Mouse (Mus musculus): Measurements from ENCODE around the gene Rnase2b. TPM values are rescaled to one million over a fixed set of nuclear protein-coding genes. Genes with fewer than 3 reads are reported as not detected.
"Not testable (repeated sequence)": the region's sequence is repeated elsewhere in the genome, so short reads cannot be mapped to it uniquely, and the experiment has no call there.

The Rnase2b gene
- polyA plus RNA-seq, 1 experiment from 2014 or later: not detected

- Histone ChIP-seq H3K9me3 (ENCODE audit: control insufficient read depth, low read length) (no peaks in the 10 kb centered on the region), H3K36me3 (ENCODE audit: control insufficient read depth, insufficient read depth, low read length) (no peaks in the 10 kb centered on the region), H3K4me1 (ENCODE audit: control insufficient read depth in 2 of 2, insufficient read depth in 2 of 2, low read length in 2 of 2) (no peaks in the 10 kb centered on the region), H3K4me3 (ENCODE audit: control insufficient read depth in 1 of 2, insufficient read depth in 1 of 2, low read depth in 1 of 2, low read length in 2 of 2) (no peak overlapping the region), H3K27ac (replicated peaks in 1 of 2; ENCODE audit: control insufficient read depth in 1 of 2, insufficient read depth in 1 of 2, low read depth in 2 of 2, low read length in 2 of 2) (no peak overlapping the region), H3K27me3 (ENCODE audit: control insufficient read depth, insufficient read depth, low read length) (no peaks in the 10 kb centered on the region), H3K4me2 (ENCODE audit: low read length) (no peak overlapping the region), H3K9ac (ENCODE audit: low read length) (no peak overlapping the region)
- 47% methylated on average over 5 of the region's 5 CpGs for WGBS
- no peak for ATAC-seq (ENCODE audit: insufficient number of reproducible peaks, insufficient read depth, low FRiP score, low read depth)
These were observed 9.7 kb upstream of the Rnase2b start for GRCm38 (mm10) chr14:51152249-51152870.

DNA sequence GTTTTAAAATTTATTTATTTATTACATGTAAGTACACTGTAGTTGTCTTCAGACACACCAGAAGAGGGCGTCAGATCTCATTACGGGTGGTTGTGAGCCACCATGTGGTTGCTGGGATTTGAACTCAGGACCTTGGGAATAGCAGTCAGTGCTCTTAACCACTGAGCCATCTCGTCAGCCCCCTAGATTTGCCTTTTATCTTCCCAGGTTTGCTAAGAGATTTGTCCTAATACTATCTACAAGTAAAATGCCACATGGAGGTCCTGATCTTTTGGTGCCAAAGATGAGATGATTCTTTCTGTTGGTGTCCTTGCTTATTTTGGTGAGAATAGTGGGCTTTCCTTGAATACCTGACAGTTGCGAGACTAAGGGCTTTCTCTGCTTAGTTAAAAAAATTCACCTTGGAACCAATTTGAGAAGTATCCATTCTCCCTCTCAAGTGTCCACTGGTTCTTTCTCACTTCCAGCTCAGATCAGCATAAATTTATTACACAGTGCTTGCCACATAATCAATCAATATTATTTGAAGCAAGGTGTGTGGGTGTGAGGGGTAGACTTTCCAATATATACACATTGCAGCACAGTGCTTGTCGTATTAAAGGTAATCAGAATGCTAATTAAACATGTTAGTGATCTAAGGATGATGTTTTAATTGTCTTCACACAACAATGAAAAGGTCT, 5.9 kb upstream of the Rnase2b start:
- Histone ChIP-seq H3K36me3 (ENCODE audit: control insufficient read depth, insufficient read depth, low read length) (no peaks in the 10 kb centered on the region), H3K27ac (replicated peaks in 1 of 2; ENCODE audit: control insufficient read depth in 1 of 2, insufficient read depth in 1 of 2, low read depth in 2 of 2, low read length in 2 of 2) (no peak overlapping the region), H3K4me3 (ENCODE audit: control insufficient read depth in 1 of 2, insufficient read depth in 1 of 2, low read depth in 1 of 2, low read length in 2 of 2) (no peak overlapping the region), H3K27me3 (ENCODE audit: control insufficient read depth, insufficient read depth, low read length) (no peaks in the 10 kb centered on the region), H3K4me2 (ENCODE audit: low read length) (no peak overlapping the region), H3K9ac (ENCODE audit: low read length) (no peak overlapping the region), H3K9me3 (ENCODE audit: control insufficient read depth, low read length) (no peaks in the 10 kb centered on the region), H3K4me1 (ENCODE audit: control insufficient read depth in 2 of 2, insufficient read depth in 2 of 2, low read length in 2 of 2) (no peaks in the 10 kb centered on the region)
- ATAC-seq (ENCODE audit: insufficient number of reproducible peaks, insufficient read depth, low FRiP score, low read depth): no peak
- WGBS: 84% methylated on average over 5 of the region's 5 CpGs

- Histone ChIP-seq H3K36me3 (ENCODE audit: control insufficient read depth, insufficient read depth, low read length) (no peaks in the 10 kb centered on the region), H3K9ac (ENCODE audit: low read length) (no peak overlapping the region), H3K27ac (replicated peaks in 1 of 2; ENCODE audit: control insufficient read depth in 1 of 2, insufficient read depth in 1 of 2, low read depth in 2 of 2, low read length in 2 of 2) (no peak overlapping the region), H3K9me3 (ENCODE audit: control insufficient read depth, low read length) (no peaks in the 10 kb centered on the region), H3K27me3 (ENCODE audit: control insufficient read depth, insufficient read depth, low read length) (no peaks in the 10 kb centered on the region), H3K4me1 (ENCODE audit: control insufficient read depth in 2 of 2, insufficient read depth in 2 of 2, low read length in 2 of 2) (no peaks in the 10 kb centered on the region), H3K4me2 (ENCODE audit: low read length) (no peak overlapping the region), H3K4me3 (ENCODE audit: control insufficient read depth in 1 of 2, insufficient read depth in 1 of 2, low read depth in 1 of 2, low read length in 2 of 2) (no peak overlapping the region)
- ATAC-seq (ENCODE audit: insufficient number of reproducible peaks, insufficient read depth, low FRiP score, low read depth): no peak
- 84% methylated on average over 4 of the region's 4 CpGs for WGBS
These were observed 5.4 kb upstream of the Rnase2b start for GRCm38 (mm10) chr14:51156736-51157068.

DNA sequence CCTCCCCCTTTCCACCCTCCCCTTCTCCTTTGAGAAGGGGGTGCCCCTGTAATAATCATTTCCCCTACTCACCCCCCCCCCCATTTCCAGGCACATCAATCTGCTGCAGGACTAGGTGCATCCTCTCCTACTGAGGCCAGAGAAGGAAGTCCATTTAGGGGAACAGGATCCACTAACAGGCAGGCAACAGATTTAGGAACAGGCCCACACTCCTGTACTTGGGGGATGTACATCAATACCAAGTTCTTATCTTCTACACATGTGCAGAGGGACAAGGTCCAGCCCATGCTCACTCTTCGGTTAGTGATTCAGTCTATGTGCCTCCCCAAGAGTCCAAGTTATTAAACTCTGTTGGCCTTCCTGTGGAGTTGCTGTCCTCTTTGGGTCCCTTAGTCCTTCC, 5.0 kb upstream of the Rnase2b start:
- no peaks in the 10 kb centered on the region for H3K36me3 ChIP-seq (ENCODE audit: control insufficient read depth, insufficient read depth, low read length)
- H3K4me2 ChIP-seq (ENCODE audit: low read length): no peak overlapping the region
- no peaks in the 10 kb centered on the region for H3K4me1 ChIP-seq (ENCODE audit: control insufficient read depth in 2 of 2, insufficient read depth in 2 of 2, low read length in 2 of 2)
- no peak overlapping the region for H3K9ac ChIP-seq (ENCODE audit: low read length)
- WGBS: 89% methylated on average over 1 of the region's 1 CpGs
- no peaks in the 10 kb centered on the region for H3K9me3 ChIP-seq (ENCODE audit: control insufficient read depth, low read length)
- H3K4me3 ChIP-seq (ENCODE audit: control insufficient read depth in 1 of 2, insufficient read depth in 1 of 2, low read depth in 1 of 2, low read length in 2 of 2): no peak overlapping the region
- H3K27ac ChIP-seq (replicated peaks in 1 of 2; ENCODE audit: control insufficient read depth in 1 of 2, insufficient read depth in 1 of 2, low read depth in 2 of 2, low read length in 2 of 2): no peak overlapping the region
- H3K27me3 ChIP-seq (ENCODE audit: control insufficient read depth, insufficient read depth, low read length): no peaks in the 10 kb centered on the region
- ATAC-seq (ENCODE audit: insufficient number of reproducible peaks, insufficient read depth, low FRiP score, low read depth): no peak

DNA sequence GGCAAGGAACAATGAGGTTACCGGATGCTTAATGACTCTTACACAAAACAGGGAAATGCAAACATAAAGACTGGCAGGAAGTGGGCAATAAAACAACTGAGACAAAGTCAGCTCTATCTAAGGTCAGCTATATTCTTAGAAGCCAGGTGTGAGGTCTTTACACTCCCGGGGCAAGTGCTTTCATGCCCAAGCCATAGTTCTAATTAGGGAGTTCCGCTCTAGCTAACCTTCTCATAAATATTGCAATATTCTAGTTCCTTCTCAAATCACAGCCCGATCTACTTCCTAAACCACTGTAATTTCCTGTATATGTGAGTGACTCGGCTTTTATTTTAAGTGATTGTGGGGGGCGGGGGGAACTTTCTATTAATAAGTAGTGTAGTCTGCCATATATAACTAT, 1.3 kb downstream of the Rnase2b start:
- H3K9me3 ChIP-seq (ENCODE audit: control insufficient read depth, low read length); H3K4me2 ChIP-seq (ENCODE audit: low read length); H3K36me3 ChIP-seq (ENCODE audit: control insufficient read depth, insufficient read depth, low read length); H3K27ac ChIP-seq (replicated peaks in 1 of 2; ENCODE audit: control insufficient read depth in 1 of 2, insufficient read depth in 1 of 2, low read depth in 2 of 2, low read length in 2 of 2); H3K4me3 ChIP-seq (ENCODE audit: control insufficient read depth in 1 of 2, insufficient read depth in 1 of 2, low read depth in 1 of 2, low read length in 2 of 2); H3K9ac ChIP-seq (ENCODE audit: low read length); H3K27me3 ChIP-seq (ENCODE audit: control insufficient read depth, insufficient read depth, low read length); ATAC-seq (ENCODE audit: insufficient number of reproducible peaks, insufficient read depth, low FRiP score, low read depth); H3K4me1 ChIP-seq (ENCODE audit: control insufficient read depth in 2 of 2, insufficient read depth in 2 of 2, low read length in 2 of 2): not testable (repeated sequence)
- 86% methylated on average over 6 of the region's 6 CpGs for WGBS

- WGBS: 95% methylated on average over 1 of the region's 1 CpGs
- no peak overlapping the region for H3K27ac ChIP-seq (replicated peaks in 1 of 2; ENCODE audit: control insufficient read depth in 1 of 2, insufficient read depth in 1 of 2, low read depth in 2 of 2, low read length in 2 of 2)
- no peak for ATAC-seq (ENCODE audit: insufficient number of reproducible peaks, insufficient read depth, low FRiP score, low read depth)
These were observed 3.4 kb downstream of the Rnase2b start for GRCm38 (mm10) chr14:51165435-51165834.

DNA sequence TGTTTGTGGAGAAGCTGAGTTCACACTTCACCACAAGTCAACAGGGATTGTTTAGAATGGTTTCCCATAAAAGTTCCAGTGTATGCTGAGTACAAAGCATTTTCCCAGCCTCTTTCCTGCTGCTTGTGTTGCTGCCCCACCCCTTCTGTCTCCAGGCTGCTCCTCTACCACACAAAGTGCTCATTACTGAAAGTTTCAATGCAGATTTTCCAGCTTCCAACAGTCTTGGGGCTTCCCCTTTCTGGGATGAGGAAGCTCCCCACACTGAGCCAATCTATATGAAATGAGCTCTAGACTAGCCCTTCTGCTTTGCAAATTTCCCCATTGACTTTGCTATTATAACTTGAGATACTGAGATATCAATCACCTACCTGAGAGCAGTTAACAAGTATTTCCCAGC, 4.0 kb downstream of the Rnase2b start:
- H3K9me3 ChIP-seq (ENCODE audit: control insufficient read depth, low read length): no peaks in the 10 kb centered on the region
- no peaks in the 10 kb centered on the region for H3K4me1 ChIP-seq (ENCODE audit: control insufficient read depth in 2 of 2, insufficient read depth in 2 of 2, low read length in 2 of 2)
- ATAC-seq (ENCODE audit: insufficient number of reproducible peaks, insufficient read depth, low FRiP score, low read depth): no peak
- no peak overlapping the region for H3K4me2 ChIP-seq (ENCODE audit: low read length)
- H3K9ac ChIP-seq (ENCODE audit: low read length): no peak overlapping the region
- no peak overlapping the region for H3K4me3 ChIP-seq (ENCODE audit: control insufficient read depth in 1 of 2, insufficient read depth in 1 of 2, low read depth in 1 of 2, low read length in 2 of 2)
- no peaks in the 10 kb centered on the region for H3K27me3 ChIP-seq (ENCODE audit: control insufficient read depth, insufficient read depth, low read length)
- H3K36me3 ChIP-seq (ENCODE audit: control insufficient read depth, insufficient read depth, low read length): no peaks in the 10 kb centered on the region
- H3K27ac ChIP-seq (replicated peaks in 1 of 2; ENCODE audit: control insufficient read depth in 1 of 2, insufficient read depth in 1 of 2, low read depth in 2 of 2, low read length in 2 of 2): no peak overlapping the region

More at GRCm38 (mm10) chr14:51165435-51165834, 3.4 kb downstream of the Rnase2b start:
- Histone ChIP-seq H3K9ac (ENCODE audit: low read length) (no peak overlapping the region), H3K9me3 (ENCODE audit: control insufficient read depth, low read length) (no peaks in the 10 kb centered on the region), H3K4me1 (ENCODE audit: control insufficient read depth in 2 of 2, insufficient read depth in 2 of 2, low read length in 2 of 2) (no peaks in the 10 kb centered on the region), H3K4me3 (ENCODE audit: control insufficient read depth in 1 of 2, insufficient read depth in 1 of 2, low read depth in 1 of 2, low read length in 2 of 2) (no peak overlapping the region), H3K36me3 (ENCODE audit: control insufficient read depth, insufficient read depth, low read length) (no peaks in the 10 kb centered on the region), H3K4me2 (ENCODE audit: low read length) (no peak overlapping the region), H3K27me3 (ENCODE audit: control insufficient read depth, insufficient read depth, low read length) (no peaks in the 10 kb centered on the region)
